Mouse (Mus musculus) CD4-positive, CD25-positive, alpha-beta regulatory T cell, adult 2 months (primary cell): Measurements from ENCODE around the gene Phactr2.

Experiments
- DNase-seq: peaks from one replicate; pipeline ENCODE4 v3.0.0-alpha.2; 2012; ENCODE audit warnings: low read depth, low spot score

Gene Phactr2

DNA sequence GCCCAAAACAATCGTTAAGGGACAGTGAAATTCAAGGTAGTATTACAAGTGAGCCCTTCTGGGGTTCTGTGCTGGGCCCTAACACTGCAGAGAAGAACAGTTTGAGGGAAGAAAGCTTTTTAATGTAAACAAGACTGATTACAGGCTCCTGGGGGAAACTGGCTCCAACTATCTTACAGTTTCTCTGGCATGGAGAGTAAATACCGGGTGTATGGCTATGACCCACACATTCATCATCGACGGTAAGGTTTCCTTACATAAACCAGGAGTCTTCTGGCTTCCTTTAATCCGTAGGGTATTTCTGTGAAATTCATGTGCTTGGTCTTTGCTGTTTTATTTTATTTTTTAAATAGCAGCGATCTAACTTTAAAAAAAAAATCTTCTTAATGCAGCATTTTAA lies 261.4 kb downstream of the Phactr2 start:
- DNase-seq: no peak

DNA sequence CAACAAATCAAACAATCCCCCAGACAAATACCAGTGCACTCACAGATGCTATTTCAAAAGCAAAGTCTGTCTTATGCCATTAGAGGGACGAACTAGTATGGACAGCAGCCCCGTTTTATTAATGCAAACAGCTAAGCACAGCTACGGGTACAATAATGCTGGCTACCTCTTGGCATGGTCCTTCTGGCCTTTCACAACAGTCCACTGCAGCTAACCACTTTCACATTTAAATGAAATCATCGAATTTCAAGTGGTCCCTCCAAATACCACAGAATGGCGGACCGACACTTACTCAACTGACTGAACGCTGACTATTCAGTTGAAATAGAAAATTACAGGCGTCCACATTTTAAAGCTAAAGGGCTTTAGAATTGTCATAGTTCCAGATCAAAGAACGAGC lies 261.9 kb downstream of the Phactr2 start:
- DNase-seq: no peak

DNA sequence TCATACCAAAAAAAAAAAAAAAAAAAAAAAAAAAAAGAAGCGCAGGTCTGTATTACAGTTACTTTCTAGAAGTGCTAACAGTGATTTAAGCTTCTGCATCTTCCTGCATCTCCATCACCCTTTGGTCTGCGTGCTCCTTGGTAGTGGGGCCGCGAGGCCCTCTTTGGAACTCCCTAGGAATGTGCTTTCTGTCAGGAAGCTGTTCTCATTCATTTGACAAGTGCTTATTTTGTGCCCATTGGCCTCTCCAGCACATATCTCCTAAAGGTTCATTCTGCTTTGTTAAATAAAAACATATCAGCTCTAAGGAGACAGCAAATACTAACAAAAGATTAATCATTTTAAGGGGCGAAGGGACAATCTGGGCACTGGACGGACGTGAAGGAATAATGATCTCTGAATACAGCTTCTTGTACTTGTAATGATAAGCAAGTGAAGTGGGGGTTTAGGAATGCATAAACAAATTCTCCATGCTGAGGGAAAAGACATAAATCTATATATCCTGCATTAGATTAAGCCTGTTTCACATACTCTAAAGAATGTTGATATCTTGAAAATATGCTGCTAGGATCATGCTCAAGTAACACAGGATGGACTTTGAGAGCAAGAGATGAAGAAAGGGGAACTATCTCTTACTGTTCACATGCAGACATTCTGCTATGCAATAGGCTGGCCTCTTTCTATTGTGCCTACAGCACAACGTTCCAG lies 264.1 kb downstream of the Phactr2 start:
- no peak for DNase-seq

DNA sequence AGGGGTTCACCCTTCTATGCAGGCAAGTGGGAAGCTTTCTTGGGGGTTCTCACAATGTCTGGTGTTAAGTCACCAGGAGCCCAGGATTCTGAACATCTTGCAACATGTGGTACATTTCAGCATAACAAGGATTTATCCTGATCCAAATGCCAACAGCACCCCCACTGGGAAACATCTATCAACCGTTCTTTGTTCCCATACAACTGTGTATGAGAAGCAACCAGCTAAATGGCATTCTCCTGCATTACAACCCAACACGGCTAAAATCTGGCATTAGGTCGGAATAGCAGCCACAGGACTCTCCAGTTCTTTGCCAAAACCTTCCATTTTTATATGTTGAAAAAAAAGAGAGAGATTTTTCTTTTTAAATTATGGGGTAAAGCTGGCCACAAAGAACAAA lies 264.7 kb downstream of the Phactr2 start:
- DNase-seq: no peak

GRCm38 (mm10) chr10:13209061-13209460 lies 265.2 kb downstream of the Phactr2 start:
- no peak for DNase-seq

DNA sequence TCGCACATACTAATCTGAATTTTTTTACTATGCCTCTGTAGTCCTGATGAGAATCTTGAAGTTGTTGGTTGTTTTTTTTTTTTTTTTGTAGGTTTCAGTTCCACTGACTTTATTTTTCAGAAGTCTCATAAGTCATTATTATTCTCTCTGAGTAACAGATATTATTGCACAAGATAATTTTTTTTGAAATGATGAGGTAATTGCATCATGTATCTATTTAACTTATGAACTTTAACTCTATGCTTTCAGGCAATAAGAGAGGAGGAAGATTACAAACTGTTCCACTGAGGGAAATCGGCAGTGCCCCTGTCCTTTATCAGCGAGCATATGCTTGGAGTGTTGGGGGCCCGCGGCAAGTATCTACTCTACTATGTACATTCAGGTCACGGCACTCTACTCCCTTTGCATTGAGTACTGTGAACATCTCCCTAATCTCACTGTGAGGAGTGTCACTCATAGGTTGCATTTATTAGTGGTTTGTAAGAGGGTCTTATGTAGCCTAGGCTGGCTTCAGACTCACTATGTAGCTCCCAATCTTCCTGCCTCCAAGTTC lies 272.4 kb downstream of the Phactr2 start:
- DNase-seq: no peak

DNA sequence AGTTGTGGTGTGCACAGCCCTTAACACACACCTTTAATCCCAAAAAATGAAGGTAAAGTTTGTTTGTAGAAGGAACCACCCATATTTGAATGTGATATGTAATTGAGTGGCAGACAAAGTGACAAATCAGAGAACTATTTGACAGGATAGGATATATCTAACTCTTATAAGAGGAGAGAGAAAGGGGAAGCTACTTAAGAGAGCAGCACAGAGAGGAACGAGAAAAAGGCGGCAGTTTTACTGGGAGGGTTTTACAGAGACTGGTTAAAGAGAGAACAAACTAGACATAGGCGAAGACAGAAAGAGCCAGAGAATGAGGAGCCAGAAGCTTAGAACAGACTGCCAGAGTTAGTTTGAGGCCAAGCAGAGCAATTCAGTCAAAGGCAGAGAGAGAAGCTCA lies 273.4 kb downstream of the Phactr2 start:
- no peak for DNase-seq

DNA sequence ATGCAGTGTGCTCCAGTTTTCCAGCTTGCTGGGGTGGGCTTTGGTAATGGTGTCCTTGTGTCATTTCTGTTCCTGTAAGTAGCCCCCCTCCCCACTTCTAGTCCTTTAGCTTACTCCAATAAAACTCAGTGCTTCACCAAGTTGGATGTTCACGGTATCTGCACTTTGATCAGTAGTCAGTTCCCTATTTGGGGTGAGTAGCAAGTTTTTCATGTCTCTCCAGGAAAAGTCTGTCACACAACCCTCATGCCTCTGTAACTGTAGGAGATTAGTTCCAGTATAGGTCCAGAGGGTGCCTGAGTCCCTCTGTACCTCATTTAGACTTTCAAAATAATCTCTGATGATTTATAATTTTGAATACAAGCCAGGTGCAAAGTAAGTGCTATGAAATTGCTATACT lies 275.0 kb downstream of the Phactr2 start:
- no peak for DNase-seq

- DNase-seq: no peak
These were observed 277.2 kb downstream of the Phactr2 start for GRCm38 (mm10) chr10:13196872-13197507.

DNA sequence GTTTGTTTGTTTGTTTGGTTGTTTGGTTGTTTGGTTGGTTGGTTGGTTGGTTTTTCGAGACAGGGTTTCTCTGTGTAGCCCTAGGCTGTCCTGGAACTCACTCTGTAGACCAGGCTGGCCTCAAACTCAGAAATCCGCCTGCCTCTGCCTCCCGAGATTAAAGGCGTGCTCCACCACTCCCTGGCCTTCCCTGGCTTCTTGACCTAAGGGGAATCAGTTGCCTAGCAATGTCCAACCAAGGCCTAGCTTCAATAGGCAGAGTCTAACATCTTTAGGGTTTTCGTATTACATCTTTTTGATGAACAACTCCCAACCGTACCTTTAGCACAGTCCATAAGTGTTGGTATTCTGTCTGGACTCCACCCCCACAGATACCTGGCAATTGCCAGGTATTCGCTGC lies 280.7 kb downstream of the Phactr2 start:
- DNase-seq: peak; percentile 9

DNA sequence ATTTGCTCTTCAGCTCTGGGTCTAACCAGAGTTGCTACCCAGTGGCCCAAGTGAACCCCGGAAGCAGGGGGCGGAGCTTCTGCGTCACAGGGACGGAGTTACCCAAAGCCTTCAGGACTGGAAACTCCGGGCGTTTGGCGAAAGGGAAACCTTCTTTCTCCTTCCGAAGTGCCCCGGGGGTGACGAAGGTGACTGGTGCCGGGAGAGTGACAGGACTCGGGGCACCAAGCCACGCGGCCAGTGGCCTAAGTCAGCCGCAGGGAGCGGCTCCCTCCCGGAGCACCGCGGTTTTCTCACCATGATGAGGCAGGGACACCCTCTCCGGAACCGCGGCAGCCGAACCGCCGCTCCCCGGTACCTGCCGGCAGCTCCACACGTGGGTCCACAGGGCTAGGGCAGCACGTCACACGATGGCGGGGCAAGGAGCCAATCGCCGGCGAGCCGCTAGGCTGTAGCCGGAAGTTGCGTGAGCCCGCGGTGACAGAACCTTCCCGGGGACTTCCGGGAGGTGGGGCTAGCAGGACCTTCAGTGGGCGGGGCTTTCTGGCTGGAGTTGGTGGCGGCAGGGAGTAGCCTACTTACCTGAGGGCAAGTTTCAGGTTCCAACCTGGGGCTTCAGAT lies 281.4 kb downstream of the Phactr2 start, which contains the start of gene Ltv1:
Gene Ltv1 (minus strand): TSS at position 438 of the 621 bp plus-strand sequence.
- peak; percentile 97 for DNase-seq

- DNase-seq: no peak
These were observed 284.3 kb downstream of the Phactr2 start for GRCm38 (mm10) chr10:13189881-13190280.

- DNase-seq: no peak
These were observed 287.5 kb downstream of the Phactr2 start for GRCm38 (mm10) chr10:13186754-13187153.

GRCm38 (mm10) chr10:13184170-13184766 lies 289.9 kb downstream of the Phactr2 start:
- DNase-seq: no peak

GRCm38 (mm10) chr10:13180211-13180610 lies 294.0 kb downstream of the Phactr2 start:
- no peak for DNase-seq

- no peak for DNase-seq
These were observed 296.1 kb downstream of the Phactr2 start, which contains the start of gene Zc2hc1b for GRCm38 (mm10) chr10:13177973-13178624. Gene Zc2hc1b (minus strand): TSS chr10:13178023.

- DNase-seq: no peak
These were observed 298.3 kb downstream of the Phactr2 start for GRCm38 (mm10) chr10:13175866-13176265.

- DNase-seq: no peak
These were observed 301.4 kb downstream of the Phactr2 start for GRCm38 (mm10) chr10:13172798-13173221.

- no peak for DNase-seq
These were observed 302.8 kb downstream of the Phactr2 start for GRCm38 (mm10) chr10:13171461-13171860.

- no peak for DNase-seq
These were observed 303.3 kb downstream of the Phactr2 start for GRCm38 (mm10) chr10:13170739-13171448.

DNA sequence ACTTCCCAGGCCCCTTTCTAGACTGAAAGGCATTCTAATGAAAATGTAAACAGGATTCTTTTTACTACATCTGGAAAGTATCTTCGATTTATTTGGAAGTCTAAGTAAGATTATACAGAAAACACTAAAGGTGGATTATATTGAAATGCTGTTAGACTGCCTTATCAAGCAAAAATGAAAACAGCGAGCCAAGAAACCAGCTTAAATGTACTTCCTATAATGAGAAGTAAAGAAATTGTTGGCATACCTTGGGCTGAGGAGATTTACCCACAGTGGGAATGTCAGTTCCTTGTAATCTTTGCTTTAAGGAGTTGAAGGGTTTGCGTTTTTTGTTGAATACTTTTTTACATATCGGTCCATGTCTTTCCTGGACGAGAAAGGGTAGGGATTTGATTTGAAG lies 305.8 kb downstream of the Phactr2 start:
- DNase-seq: no peak
